Mouse (Mus musculus) layer of hippocampus, postnatal 10 days (tissue): ENCODE results near the gene Lgsn. TPM values are rescaled to one million over a fixed set of nuclear protein-coding genes. Genes with fewer than 3 reads are reported as not detected.
A peak's percentile ranks its signal among the peaks of the same experiment; 100 is the strongest.

Experiments used
- DNase-seq, 2 experiments: peaks; one replicate each; pipeline ENCODE4 v3.0.0; 2021; ENCODE audit warnings: low spot score in 2 of 2
- long read RNA-seq: library from polyadenylated mRNA; stranded (forward); transcript quantifications from one replicate; pipeline ENCODE4 v2.0.0, GENCODE M21; 2023
- total RNA-seq, 2 experiments: library from RNA; stranded (reverse); gene quantifications; 2 replicates each; pipeline ENCODE4 v1.2.3; 2021

The Lgsn gene
- not detected for total RNA-seq
- long read RNA-seq, result 0 reads

DNA sequence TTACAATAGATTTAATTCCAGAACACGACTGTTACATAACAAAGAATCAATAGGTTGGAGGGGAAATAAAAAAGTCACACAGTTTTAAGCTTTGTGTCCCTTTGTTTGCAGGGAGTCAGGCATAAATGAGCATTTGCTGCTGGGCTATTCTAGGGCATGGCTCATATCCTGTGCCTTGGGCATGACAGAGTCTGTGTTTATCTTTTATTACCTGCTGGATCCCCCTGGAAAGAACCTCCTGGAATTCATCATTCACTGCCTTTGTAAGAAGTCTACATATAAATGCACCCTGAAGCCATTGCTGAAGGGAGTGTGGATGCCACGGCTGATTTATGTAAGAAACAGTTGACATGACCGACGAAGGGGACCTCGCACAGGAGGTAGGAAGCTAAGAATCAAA lies at the start of gene Lgsn:
Gene Lgsn (plus strand): TSS at position 301 of the 400 bp plus-strand sequence.
- no peak for DNase-seq

DNA sequence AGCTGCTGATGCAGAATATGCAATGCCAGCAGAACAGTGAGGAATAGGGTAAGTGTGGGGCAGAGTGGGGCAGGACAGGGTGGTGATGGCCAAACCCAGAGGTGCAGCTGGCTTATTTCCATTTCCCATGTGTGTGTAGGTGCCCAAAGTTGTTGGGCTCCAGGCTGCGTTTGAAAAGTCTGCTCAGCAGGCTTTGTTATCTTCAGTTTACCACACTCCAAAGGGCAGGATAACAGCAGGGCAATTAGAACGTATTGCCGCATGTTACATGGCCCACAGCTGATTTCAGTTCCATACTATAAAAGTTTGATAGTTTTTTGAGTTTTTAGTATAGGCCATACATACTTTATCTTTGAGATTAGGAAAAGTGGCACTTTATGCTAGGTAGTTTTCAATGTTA lies 37.8 kb upstream of the Lgsn start:
- no peak for DNase-seq

- DNase-seq, result no peak
Measured at GRCm38 (mm10) chr1:31142288-31143094, 33.7 kb upstream of the Lgsn start.

- no peak for DNase-seq
Measured at GRCm38 (mm10) chr1:31143571-31143970, 32.6 kb upstream of the Lgsn start.

- no peak for DNase-seq
Measured at GRCm38 (mm10) chr1:31149671-31150070, 26.5 kb upstream of the Lgsn start.

DNA sequence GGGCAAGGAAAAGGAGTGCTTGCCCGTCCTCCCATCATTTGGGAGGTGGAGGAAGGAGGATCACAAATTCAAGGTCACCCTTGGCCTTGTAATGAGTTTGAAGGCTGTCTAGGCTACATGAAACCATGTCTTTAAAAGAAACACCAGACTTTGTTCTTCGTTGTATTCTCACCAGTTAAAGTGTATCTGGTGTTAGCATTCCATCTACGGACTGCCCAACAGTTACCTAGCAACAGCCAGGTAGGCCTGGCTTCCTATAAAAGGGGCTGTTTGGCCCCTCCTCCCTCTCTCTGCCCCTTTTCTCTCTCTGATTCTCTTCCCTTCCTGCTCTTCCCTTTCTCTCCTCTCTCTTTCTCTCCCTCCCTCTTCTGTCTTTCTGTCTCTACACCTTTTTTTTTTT lies 25.7 kb upstream of the Lgsn start:
- no peak for DNase-seq

GRCm38 (mm10) chr1:31152799-31153426 lies 23.3 kb upstream of the Lgsn start:
- DNase-seq, result no peak

DNA sequence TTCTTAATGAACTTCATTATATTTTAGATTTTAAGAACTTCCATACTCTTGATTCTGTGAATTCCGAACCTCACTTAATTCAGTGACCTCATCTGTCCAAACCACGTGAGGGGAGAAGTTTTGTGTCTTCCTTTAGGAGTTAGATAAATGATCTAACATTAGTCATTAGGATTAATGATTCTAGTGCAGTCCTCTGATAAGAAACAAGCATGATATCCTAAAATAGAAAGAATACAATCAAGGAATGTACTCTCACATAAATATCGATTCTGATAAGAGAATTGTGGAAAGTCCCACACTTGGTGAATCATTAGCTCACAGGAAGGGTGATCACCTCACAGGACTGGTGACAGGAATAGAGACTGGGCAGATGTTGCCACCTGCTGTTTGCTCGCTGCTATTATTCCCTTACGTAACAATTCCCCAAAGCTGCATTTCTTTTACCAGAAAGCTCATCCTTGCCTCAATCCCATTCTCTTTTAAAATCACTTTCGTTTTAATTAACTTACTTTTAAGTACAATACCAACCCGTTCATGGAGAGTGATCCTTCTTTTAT lies 22.3 kb upstream of the Lgsn start:
- peak; percentile 45 to 64 for DNase-seq

GRCm38 (mm10) chr1:31156185-31156584 lies 20.0 kb upstream of the Lgsn start:
- DNase-seq, result no peak

DNA sequence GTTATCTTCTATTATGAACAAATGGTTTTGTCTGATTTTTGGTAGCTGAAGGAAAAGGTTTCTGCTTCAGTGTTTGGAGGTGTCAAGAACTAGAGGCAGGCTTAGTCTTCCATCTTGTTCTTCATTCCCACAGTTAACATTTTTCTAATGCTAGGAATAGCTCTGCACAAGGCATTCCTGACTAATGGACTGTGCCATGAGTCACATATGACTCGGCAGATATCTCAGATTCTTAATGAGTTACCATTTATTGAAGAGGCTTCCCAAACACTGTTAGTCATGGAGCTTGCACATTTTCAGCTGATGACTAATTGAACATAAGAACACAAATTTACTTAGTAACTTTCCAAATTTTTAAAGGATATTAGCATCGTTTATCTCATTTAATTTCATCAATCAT lies 19.3 kb upstream of the Lgsn start:
- no peak for DNase-seq

DNA sequence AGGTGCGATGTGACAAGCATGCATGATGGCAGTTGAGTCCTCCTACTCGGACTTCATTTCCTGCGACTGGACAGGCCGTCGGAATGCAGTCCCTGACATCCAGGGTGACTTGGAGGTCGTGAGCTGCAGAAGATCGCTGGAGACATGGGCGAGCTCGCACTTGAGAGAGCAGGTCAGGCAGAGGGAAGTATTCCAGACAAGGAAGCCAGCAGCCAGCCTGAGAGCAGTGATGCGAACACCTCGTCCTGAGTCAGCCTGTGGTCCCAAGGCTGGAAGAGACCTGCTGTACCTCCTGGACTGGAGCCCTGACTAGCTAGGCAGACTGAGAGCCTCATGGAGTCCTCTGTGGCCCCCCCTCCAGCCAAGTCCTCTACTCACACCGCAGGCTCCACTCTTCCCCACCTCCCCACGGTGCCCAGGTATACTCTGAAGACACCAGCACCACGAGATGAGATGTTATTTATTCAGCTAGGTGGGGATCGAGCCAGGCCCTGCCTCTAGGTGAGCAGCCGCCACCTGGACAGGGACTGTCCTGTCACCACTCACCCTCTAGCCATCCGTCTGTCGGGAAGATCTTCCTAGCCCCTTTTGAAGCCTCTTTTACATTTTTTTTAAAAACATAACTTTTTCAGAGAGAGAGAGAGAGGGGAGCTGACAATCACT lies 11.5 kb upstream of the Lgsn start:
- no peak for DNase-seq

GRCm38 (mm10) chr1:31165326-31166121 lies 10.7 kb upstream of the Lgsn start:
- DNase-seq, result no peak

- DNase-seq, result no peak
Measured at GRCm38 (mm10) chr1:31175401-31175800, 800 bp upstream of the Lgsn start.

GRCm38 (mm10) chr1:31178264-31178663 lies 2.1 kb downstream of the Lgsn start:
- DNase-seq, result peak; percentile 43 to 45

DNA sequence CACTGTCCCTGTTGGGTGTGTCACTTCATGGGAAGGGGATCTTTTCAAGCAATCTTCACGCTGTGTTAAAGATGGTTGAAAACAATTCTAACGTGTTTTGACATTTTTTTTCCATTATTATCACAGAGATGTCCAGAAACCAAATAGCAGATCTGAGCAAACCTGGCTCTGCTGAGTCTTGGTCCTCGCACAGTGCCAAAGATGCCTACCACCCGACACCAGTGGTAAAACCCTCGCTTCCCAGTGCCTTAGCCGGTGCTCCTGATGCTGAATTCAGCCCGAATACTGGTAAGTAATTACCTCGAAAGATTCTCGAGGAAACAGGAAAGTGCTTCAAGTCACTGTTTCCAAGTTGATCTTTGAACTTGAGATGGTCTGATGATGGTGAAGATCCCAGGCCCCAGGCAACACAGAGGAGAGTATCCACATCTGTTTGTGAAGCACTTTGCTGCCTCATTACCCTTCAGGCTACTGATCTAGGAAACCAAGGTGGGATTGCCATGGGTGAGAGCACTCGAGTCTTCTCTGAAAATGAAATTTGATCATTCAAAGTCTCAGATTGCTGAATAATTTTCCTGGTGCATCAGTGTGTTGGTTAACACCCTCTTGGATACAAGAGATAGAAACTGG lies 14.2 kb downstream of the Lgsn start:
- no peak for DNase-seq

- no peak for DNase-seq
Measured at GRCm38 (mm10) chr1:31195633-31196032, 19.4 kb downstream of the Lgsn start.

DNA sequence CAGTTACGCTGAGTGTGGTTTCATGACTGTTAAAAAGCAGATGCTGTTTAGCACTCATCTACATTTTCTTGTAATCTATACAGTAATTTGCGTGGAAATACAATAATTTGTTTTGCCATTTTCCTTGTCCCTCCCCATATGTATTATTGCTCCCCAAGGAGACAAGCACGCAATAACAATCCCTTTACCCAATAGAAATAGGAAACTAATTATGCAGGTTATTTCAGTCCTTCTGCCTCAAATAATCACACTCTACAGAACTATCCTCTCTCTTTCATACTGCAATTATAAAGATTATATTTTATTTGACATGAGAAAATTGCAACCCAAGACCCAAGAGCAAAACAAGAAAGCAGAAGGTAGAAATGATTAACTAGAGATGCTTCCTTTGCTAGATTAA lies 20.8 kb downstream of the Lgsn start:
- no peak for DNase-seq

- DNase-seq, result no peak
Measured at GRCm38 (mm10) chr1:31203771-31204170, 27.6 kb downstream of the Lgsn start.

DNA sequence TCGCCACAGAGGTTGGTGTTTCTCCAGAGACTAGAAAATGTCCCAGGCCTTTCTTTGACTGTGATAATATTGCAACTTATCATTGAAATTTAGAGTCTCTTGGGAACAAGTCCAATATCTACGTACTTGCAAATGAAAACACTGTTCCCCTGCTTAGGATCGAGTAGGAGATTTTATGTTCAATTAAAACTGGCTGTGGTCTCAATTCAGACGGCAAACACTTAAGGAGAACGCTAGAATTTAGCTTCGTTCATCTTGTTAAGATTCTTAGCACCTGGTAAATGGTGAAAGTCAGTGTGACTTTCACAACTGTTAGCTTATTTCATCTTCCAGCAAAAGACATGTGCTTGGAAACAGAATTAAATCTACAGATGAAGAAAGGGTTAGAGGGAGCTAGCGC lies 29.1 kb downstream of the Lgsn start:
- DNase-seq, result no peak

DNA sequence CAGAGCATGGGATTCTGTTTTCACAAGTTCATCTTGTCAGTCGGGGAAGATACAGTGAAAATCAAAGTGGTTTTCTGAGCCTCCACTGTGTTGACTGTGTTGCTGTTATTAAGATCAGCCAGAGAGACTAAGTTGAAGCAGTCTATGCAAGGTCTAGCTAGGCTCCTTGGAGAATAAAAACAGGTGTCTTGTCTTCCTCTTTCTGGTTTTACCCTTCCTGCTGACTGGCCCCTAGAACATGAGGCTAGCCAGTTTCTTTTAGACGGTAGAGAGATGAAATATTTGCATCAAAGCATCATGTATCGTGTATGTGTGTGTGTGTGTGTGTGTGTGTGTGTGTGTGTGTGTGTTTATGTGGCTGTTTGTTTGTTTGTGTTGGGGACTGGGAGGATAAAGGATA lies 29.6 kb downstream of the Lgsn start:
- DNase-seq, result no peak

GRCm38 (mm10) chr1:31210144-31210543 lies 33.9 kb downstream of the Lgsn start:
- peak; percentile 71 for DNase-seq
